Mouse (Mus musculus) limb, embryonic 15.5 days (tissue): Measurements from ENCODE around the gene Kdm8. TPM values are rescaled to one million over a fixed set of nuclear protein-coding genes. Genes with fewer than 3 reads are reported as not detected.

Experiments used
- ATAC-seq: fragments of 200-750 bp; cut with Nextera tagmentation; 2 replicates; pipeline ENCODE4 v1.8.0; 2017; ENCODE audit warnings: low read depth, moderate TSS enrichment; ENCODE audit not compliant: insufficient number of reproducible peaks, low FRiP score, low TSS enrichment
- H3K27ac ChIP-seq: fragments of 300-500 bp; sonication (generic); 2 replicates; pipeline ENCODE4 v1.5.1; 2015; ENCODE audit warnings: moderate library complexity, mild to moderate bottlenecking, inconsistent platforms
- H3K27me3 ChIP-seq: fragments of 300-500 bp; sonication (generic); 2 replicates; pipeline ENCODE4 v1.6.1; 2015; ENCODE audit warnings: inconsistent platforms
- H3K36me3 ChIP-seq: fragments of 300-500 bp; sonication (generic); 2 replicates; pipeline ENCODE4 v1.6.1; 2015; ENCODE audit warnings: inconsistent platforms
- H3K4me1 ChIP-seq: fragments of 300-500 bp; sonication (generic); 2 replicates; pipeline ENCODE4 v1.6.1; 2015; ENCODE audit warnings: inconsistent platforms
- H3K4me2 ChIP-seq: fragments of 300-500 bp; sonication (generic); 2 replicates; pipeline ENCODE4 v1.6.1; 2015; ENCODE audit warnings: mild to moderate bottlenecking, inconsistent platforms
- H3K4me3 ChIP-seq: fragments of 300-500 bp; sonication (generic); 2 replicates; pipeline ENCODE4 v1.5.1; 2015; ENCODE audit warnings: mild to moderate bottlenecking, inconsistent platforms
- H3K9ac ChIP-seq: fragments of 300-500 bp; sonication (generic); 2 replicates; pipeline ENCODE4 v1.6.1; 2015; ENCODE audit warnings: inconsistent platforms
- H3K9me3 ChIP-seq: fragments of 300-500 bp; sonication (generic); 2 replicates; pipeline ENCODE4 v1.6.1; 2016; ENCODE audit warnings: inconsistent platforms
- WGBS: fragments of 180-500 bp; shearing (Covaris S2); methylation state at CpG from one replicate; pipeline ENCODE4 v1.1.7; 2015; 5-methylcytosine and 5-hydroxymethylcytosine counted together
- polyA plus RNA-seq: library from polyadenylated mRNA; unstranded; fragments of >200 nt; fragmentation: Nextera tagmentation; extraction: Ambion mirVana; gene quantifications from 2 replicates; pipeline ENCODE4 v1.2.1, GENCODE M21; 2015

The Kdm8 gene
- polyA plus RNA-seq, 1 experiment from 2014 or later, result 9.1 TPM

DNA sequence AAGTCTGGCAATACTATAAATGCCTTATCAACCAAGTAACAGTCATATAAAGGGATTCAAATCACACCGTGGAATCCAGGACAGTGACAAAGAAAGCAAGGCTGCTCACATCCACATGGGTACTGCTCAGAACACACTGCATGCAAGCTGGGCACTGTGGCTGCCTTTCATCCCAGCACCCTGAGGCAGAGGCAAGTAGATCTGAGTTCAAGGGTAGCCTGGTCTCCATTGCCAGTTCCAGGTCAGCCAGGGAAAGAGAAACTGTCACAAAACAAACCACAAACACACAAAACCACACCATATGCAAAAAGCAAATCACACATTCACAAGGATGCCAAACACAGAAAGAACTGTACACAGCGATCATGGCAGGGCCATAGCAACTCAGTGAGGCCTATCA is 45.2 kb downstream of the Kdm8 start:
- Histone ChIP-seq H3K9me3 (no peaks in the 10 kb centered on the region), H3K27ac (no peak overlapping the region), H3K4me1 (peaks cover 21% of the 10 kb centered on the region), H3K36me3 (peaks cover 22% of the 10 kb centered on the region), H3K9ac (no peak overlapping the region), H3K4me2 (no peak overlapping the region), H3K27me3 (no peaks in the 10 kb centered on the region), H3K4me3 (no peak overlapping the region)
- ATAC-seq, result no peak
- WGBS, result 96% methylated on average over 2 of the region's 2 CpGs

DNA sequence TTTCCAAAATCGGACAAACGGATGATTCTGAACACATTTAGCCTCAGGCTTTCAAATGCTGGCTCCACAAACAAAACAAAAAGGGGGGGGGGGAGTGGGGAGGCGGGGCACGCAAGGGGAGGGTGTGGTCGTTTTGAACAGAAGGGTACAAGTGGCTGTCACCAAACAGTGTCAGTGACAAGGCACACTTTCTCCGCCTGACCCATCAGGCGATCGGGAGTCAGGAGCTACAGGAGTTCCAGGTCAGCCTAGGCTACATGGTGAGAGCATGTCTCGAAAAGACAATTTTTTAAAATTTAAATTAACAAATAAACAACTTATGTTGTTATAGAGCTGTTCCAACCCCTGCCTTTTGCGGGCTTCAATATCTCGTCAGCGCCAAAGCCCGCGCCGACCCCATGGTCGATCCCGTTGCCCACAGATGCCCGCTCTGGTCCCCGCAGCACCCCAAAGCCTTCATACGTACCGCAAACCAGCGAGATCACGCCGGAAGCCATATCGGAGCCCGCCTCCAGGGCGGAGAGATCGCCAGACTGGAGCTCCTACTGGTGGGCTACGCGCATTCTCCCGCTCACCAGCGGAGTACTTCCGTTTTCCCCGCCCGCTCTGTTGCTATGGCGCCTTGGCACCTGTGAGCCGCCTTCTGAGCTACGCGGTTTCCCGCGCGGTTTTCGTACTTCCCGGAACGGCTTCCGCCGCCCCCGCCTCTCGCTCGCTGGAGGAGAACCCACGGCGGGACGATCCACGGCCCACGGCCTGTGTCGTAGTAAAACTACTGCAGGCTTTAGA is 46.7 kb downstream of the Kdm8 start, which contains the start of gene Nsmce1:
Nsmce1 (minus strand) TSS at position 650 of the 789 bp plus-strand sequence.
- H3K4me2 ChIP-seq, result peak within 1 kb of the TSS; percentile 68
- peak within 1 kb of the TSS; percentile 62 for H3K4me3 ChIP-seq
- peak; percentile 94 for ATAC-seq
- peak within 1 kb of the TSS; percentile 87 for H3K27ac ChIP-seq
- peak within 1 kb of the TSS; percentile 50 for H3K9ac ChIP-seq
- no peaks in the 10 kb centered on the region for H3K27me3 ChIP-seq
- peaks cover 7% of the 10 kb centered on the region for H3K36me3 ChIP-seq
- H3K4me1 ChIP-seq, result peaks cover 21% of the 10 kb centered on the region
- H3K9me3 ChIP-seq, result no peaks in the 10 kb centered on the region
- WGBS, result 1% methylated on average over 54 of the region's 56 CpGs

DNA sequence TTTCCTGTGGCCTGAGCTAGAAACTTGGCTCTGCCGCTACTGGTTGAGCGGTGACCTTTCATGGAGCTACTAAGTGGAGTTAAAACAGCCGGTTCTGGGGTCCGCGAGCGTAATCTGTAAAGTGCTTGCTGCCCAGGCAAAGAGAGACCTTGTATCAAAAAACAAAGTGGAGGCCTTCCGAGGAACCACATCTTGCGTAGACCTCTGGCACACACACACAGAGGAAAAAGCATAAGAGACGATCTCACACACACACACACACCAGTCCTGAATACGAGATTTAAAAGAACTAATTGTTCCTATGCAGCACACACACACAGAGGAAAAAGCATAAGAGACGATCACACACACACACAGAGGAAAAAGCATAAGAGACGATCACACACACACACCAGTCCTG is 47.3 kb downstream of the Kdm8 start:
- H3K36me3 ChIP-seq, result 0 out of 2 replicates have a peak, but pooled peaks cover under 1% of the 10 kb centered on the region
- H3K9me3 ChIP-seq, result no peaks in the 10 kb centered on the region
- H3K4me2 ChIP-seq, result peak overlapping the region; percentile 68
- peak overlapping the region; percentile 87 for H3K27ac ChIP-seq
- H3K4me1 ChIP-seq, result peaks cover 21% of the 10 kb centered on the region
- no peaks in the 10 kb centered on the region for H3K27me3 ChIP-seq
- ATAC-seq, result no peak
- peak overlapping the region; percentile 50 for H3K9ac ChIP-seq
- 24% methylated on average over 12 of the region's 12 CpGs for WGBS
- H3K4me3 ChIP-seq, result peak overlapping the region; percentile 62

DNA sequence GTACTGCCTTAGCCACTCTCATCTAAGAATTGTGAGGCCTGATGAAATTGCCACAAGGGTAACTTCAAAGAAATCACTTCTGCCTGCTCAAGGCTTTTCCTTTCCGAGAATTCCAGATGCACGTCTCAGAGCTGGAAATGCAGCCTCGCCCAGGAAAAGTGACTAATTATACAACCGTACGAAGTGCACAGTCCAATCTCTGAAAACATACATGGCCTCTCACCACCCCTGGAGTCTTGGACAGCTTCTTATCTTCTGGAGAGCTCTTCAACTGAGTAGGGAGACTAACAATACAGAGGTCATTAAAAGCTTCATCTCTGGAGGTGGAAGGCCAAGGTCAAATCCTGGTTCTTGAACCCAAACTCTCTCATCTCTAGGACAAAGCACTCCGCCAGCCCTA is 48.1 kb downstream of the Kdm8 start:
- Histone ChIP-seq H3K9me3 (no peaks in the 10 kb centered on the region), H3K36me3 (no peaks in the 10 kb centered on the region), H3K9ac (no peak overlapping the region), H3K4me1 (peaks cover 21% of the 10 kb centered on the region), H3K4me2 (no peak overlapping the region), H3K4me3 (no peak overlapping the region), H3K27me3 (no peaks in the 10 kb centered on the region), H3K27ac (no peak overlapping the region)
- 68% methylated on average over 6 of the region's 6 CpGs for WGBS
- ATAC-seq, result no peak

DNA sequence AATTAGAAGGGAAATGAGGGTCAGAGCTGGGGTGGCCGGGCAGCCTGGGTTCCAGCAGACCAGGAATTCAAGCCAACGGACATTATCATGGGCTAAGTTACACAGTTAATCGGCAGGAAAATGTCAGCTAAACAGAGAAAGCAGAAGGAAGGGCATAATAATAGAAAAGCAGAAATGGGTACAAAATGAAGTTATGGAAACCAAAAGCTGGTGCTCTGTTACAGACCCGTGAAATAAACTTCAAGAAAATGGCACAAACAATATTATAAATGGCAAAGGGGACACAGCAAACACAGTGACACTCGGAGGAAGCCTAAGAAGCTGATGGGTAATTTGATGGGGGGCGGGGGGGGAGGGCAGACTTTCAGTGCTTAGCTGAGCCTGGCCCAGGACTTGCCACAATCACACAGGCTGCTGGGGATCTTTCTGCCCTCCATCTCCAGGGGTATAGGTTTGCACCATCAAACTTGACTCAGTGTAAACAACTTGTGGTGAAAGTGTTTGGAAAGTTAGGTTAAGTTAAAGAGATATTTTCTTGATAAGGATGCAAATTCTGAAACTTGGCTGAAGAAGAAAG is 51.5 kb downstream of the Kdm8 start:
- peaks cover 15% of the 10 kb centered on the region for H3K4me1 ChIP-seq
- H3K4me3 ChIP-seq, result no peak overlapping the region
- no peaks in the 10 kb centered on the region for H3K9me3 ChIP-seq
- H3K27me3 ChIP-seq, result no peaks in the 10 kb centered on the region
- no peak overlapping the region for H3K27ac ChIP-seq
- H3K9ac ChIP-seq, result no peak overlapping the region
- H3K4me2 ChIP-seq, result no peak overlapping the region
- H3K36me3 ChIP-seq, result no peaks in the 10 kb centered on the region
- ATAC-seq, result no peak
- WGBS, result 80% methylated on average over 6 of the region's 6 CpGs

DNA sequence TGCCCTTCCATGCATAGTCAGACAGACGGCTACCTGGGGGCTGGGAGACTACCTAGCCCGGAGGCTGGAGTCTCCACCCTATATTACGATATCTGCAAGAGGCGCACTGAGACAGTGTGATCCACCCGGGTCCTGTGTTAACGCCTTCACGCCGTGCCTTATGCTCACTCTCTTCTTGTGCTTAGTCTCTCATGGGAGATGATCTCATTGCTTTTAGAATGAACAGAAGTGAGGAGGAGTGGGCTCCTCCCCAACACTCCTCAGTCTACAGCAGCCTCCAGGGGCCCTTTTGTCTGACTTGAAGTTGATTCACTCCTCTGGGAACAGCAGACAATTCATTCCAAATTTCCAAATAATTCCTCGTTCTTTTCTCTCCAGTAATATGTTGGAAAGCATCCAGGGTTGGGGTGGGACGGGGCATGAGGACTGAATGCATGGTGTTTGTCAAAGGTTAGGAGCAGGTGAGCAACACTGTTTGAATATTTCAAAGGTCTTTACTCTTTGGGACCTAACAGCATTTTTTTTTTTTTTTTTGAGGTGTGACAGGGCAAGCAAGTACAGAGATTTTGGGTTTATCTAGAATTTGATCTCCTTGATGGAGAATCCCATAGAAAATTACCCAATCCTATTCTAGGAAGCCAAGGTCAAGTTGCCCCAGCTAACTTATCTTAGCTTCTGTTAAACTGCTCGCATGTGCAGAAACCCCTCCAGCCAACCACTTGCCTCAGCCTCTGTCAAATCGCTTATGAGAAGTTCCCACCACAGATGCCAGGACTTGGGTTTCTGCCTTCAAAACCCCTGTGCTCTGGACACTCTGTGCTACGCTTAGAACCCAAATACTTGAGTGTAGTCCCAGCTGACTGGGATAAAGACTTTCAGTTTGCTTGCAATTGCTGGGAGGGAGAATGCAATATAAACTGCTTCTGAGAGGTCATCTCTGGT is 55.7 kb downstream of the Kdm8 start:
- no peak overlapping the region for H3K4me2 ChIP-seq
- no peak overlapping the region for H3K9ac ChIP-seq
- no peak overlapping the region for H3K4me3 ChIP-seq
- no peak overlapping the region for H3K27ac ChIP-seq
- H3K27me3 ChIP-seq, result no peaks in the 10 kb centered on the region
- no peaks in the 10 kb centered on the region for H3K36me3 ChIP-seq
- peaks cover 5% of the 10 kb centered on the region for H3K4me1 ChIP-seq
- no peak for ATAC-seq
- no peaks in the 10 kb centered on the region for H3K9me3 ChIP-seq
- WGBS, result 62% methylated on average over 13 of the region's 13 CpGs

DNA sequence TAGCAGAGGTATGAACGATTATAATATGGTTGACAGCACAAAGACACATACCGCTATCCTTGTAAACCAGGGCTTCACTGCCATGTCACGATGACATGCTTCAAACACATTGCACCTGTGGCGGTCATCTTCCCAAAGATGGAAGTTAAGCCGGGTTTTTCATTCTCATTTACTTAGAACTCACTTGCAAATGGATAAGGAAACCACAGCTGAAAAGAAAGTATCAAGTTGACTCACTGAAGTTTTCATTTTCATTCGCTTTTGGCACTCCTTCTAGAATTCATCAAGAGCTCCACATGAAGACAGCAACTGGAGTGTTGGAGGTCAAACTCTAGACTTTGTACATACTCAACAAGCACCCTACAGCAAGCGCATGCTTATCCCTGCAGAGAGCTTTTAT is 56.4 kb downstream of the Kdm8 start:
- ATAC-seq, result no peak
- Histone ChIP-seq H3K27me3 (no peaks in the 10 kb centered on the region), H3K4me3 (no peak overlapping the region), H3K4me2 (no peak overlapping the region), H3K27ac (no peak overlapping the region), H3K36me3 (no peaks in the 10 kb centered on the region), H3K4me1 (peaks cover 5% of the 10 kb centered on the region), H3K9me3 (no peaks in the 10 kb centered on the region), H3K9ac (no peak overlapping the region)
- WGBS, result 90% methylated on average over 7 of the region's 7 CpGs

DNA sequence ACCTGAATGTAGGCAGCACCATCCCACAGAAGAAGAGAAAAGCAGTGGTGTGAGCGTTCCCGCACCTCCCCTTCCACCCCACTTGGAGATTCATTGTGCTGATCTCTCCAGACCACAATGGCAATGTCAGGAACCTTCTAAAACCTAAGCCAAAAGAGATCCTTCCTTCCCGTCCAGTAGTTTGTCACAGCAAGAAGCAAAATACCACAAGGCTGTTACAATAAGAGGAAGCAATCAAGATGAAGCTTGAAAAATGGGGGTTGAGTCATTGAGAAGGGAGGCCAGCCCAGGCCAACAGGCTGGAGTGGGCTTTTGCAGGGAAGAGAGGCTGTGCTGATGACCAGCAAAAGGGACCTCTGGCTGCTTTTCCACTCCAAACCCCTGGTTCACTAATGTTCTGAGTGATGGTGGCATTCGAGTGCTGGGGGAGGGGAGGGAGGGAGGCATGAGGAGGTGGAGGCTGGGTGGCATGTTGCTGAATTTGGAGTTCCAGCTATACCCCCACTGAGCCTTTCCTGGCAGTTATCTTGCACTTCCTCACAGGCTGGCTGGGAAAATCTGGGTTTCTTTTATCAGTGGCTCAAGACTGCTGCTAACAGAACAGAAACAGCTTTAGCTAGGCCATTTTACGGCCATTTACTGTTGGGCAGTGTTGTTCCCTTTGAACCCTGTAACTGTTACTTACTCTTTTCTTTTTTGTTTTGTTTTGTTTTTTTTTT is 59.1 kb downstream of the Kdm8 start:
- Histone ChIP-seq H3K4me1 (peaks cover 5% of the 10 kb centered on the region), H3K4me3 (no peak overlapping the region), H3K9me3 (no peaks in the 10 kb centered on the region), H3K27me3 (no peaks in the 10 kb centered on the region), H3K9ac (no peak overlapping the region), H3K36me3 (no peaks in the 10 kb centered on the region), H3K27ac (no peak overlapping the region), H3K4me2 (no peak overlapping the region)
- WGBS, result 81% methylated on average over 5 of the region's 5 CpGs
- no peak for ATAC-seq

DNA sequence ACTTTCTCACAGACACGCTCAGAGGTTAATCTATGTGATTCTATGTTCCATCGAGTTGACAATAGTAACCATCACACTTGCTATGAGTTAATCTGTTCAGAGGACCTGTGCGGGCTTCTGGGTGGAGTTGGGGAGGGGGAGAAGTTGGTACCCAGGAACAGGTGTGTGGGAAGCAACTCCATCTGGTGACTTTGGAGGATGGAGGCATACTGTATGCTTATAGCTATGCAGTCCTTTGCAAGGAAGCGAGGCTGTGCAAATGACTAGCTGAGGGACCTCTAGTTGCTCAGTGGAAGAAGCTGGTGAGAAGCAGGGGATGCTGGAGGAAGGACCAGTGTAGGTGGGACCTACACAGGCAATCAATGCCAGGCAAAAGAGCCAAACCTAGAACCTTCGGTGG is 60.1 kb downstream of the Kdm8 start:
- H3K4me3 ChIP-seq, result no peak overlapping the region
- 86% methylated on average over 5 of the region's 5 CpGs for WGBS
- ATAC-seq, result no peak
- no peaks in the 10 kb centered on the region for H3K9me3 ChIP-seq
- H3K27me3 ChIP-seq, result no peaks in the 10 kb centered on the region
- no peak overlapping the region for H3K27ac ChIP-seq
- H3K36me3 ChIP-seq, result no peaks in the 10 kb centered on the region
- no peak overlapping the region for H3K4me2 ChIP-seq
- no peak overlapping the region for H3K9ac ChIP-seq
- H3K4me1 ChIP-seq, result peaks cover 5% of the 10 kb centered on the region

DNA sequence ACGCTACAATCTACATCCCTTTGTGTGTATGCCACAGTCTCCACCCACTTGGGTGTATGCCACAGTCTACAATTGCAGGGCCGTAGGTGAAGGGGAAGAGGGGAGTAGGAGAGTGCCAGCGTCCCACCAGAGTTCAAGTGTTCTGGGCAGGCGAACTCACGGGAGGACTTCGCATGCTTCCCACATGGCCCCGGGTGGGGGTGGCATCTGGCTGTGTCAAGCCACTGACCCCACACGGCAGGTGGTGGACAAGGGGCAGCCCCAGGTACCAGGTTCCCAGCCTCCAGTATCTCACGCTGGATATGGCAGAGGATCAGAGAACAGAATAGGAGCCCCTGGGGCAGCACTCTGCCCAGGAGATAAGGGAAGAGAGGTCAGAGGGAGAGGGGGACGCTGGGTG is 61.1 kb downstream of the Kdm8 start:
- no peak for ATAC-seq
- H3K36me3 ChIP-seq, result no peaks in the 10 kb centered on the region
- no peak overlapping the region for H3K27ac ChIP-seq
- no peaks in the 10 kb centered on the region for H3K4me1 ChIP-seq
- no peak overlapping the region for H3K9ac ChIP-seq
- no peak overlapping the region for H3K4me3 ChIP-seq
- H3K4me2 ChIP-seq, result no peak overlapping the region
- H3K9me3 ChIP-seq, result no peaks in the 10 kb centered on the region
- whole genome bisulfite sequencing, result 83% methylated on average over 10 of the region's 10 CpGs
- no peaks in the 10 kb centered on the region for H3K27me3 ChIP-seq

DNA sequence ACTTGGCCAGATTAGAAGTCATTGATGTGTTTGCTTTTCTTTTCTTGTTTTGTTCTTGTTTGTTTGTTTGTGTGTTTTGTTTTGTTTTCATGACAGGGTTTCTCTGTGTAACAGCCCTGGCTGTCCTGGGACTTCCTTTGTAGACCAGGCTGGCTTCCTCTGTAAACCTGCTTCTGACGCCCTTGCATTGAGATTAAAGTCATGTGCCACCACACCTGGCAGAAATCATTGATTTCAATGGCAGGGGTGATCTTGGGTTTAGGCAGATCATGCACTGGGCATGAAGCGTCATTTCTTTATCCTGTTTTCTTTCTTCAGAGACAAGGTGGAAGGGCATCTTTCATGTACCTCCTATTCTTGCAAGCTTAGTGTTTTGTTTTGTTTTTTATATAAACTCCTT is 62.8 kb downstream of the Kdm8 start:
- Histone ChIP-seq H3K36me3 (no peaks in the 10 kb centered on the region), H3K9me3 (no peaks in the 10 kb centered on the region), H3K4me2 (no peak overlapping the region), H3K4me1 (no peaks in the 10 kb centered on the region), H3K27me3 (no peaks in the 10 kb centered on the region), H3K27ac (no peak overlapping the region), H3K9ac (no peak overlapping the region), H3K4me3 (no peak overlapping the region)
- 78% methylated on average over 2 of the region's 2 CpGs for WGBS
- ATAC-seq, result no peak
